Mouse (Mus musculus) layer of hippocampus, postnatal 25 days (tissue): Measurements from ENCODE around the gene Txnrd2. TPM values are rescaled to one million over a fixed set of nuclear protein-coding genes. Genes with fewer than 3 reads are reported as not detected.

Experiments
- DNase-seq, 2 experiments: peaks; one replicate each; pipeline ENCODE4 v3.0.0; 2022; ENCODE audit warnings: mixed read lengths in 2 of 2, low spot score in 1 of 2; ENCODE audit errors: extremely low spot score in 1 of 2
- total RNA-seq, 2 experiments: library from RNA; stranded (reverse); gene quantifications; 2 replicates each; pipeline ENCODE4 v1.2.3; 2021

Txnrd2 gene
- total RNA-seq, 2 experiments from 2014 or later: 19.1 to 21.8 TPM

GRCm38 (mm10) chr16:18392469-18393426 lies 33.4 kb upstream of the Txnrd2 start:
- DNase-seq: peak; percentile 46 to 49

GRCm38 (mm10) chr16:18393595-18393994 lies 32.6 kb upstream of the Txnrd2 start:
- DNase-seq: no peak

- no peak for DNase-seq
Observed at GRCm38 (mm10) chr16:18394056-18394455, 32.1 kb upstream of the Txnrd2 start.

GRCm38 (mm10) chr16:18394777-18395619 lies 31.2 kb upstream of the Txnrd2 start:
- DNase-seq: no peak

- DNase-seq: no peak
Observed at GRCm38 (mm10) chr16:18395620-18396036, 30.6 kb upstream of the Txnrd2 start.

- no peak for DNase-seq
Observed at GRCm38 (mm10) chr16:18396201-18396600, 30.0 kb upstream of the Txnrd2 start.

GRCm38 (mm10) chr16:18396791-18397621 lies 29.2 kb upstream of the Txnrd2 start:
- no peak for DNase-seq

- DNase-seq: no peak
Observed at GRCm38 (mm10) chr16:18400028-18400427, 26.2 kb upstream of the Txnrd2 start.

GRCm38 (mm10) chr16:18400472-18401216 lies 25.5 kb upstream of the Txnrd2 start:
- no peak for DNase-seq

- no peak for DNase-seq
Observed at GRCm38 (mm10) chr16:18403285-18403684, 22.9 kb upstream of the Txnrd2 start.

- DNase-seq: no peak
Observed at GRCm38 (mm10) chr16:18405091-18405854, 20.9 kb upstream of the Txnrd2 start.

- DNase-seq: no peak
Observed at GRCm38 (mm10) chr16:18405876-18406275, 20.3 kb upstream of the Txnrd2 start.

GRCm38 (mm10) chr16:18406293-18406692 lies 19.9 kb upstream of the Txnrd2 start:
- peak in 1 of 2 experiments; percentile 67 for DNase-seq

GRCm38 (mm10) chr16:18407912-18408311 lies 18.3 kb upstream of the Txnrd2 start:
- no peak for DNase-seq

GRCm38 (mm10) chr16:18409776-18410175 lies 16.4 kb upstream of the Txnrd2 start:
- no peak for DNase-seq

GRCm38 (mm10) chr16:18410418-18410817 lies 15.8 kb upstream of the Txnrd2 start:
- no peak for DNase-seq

- DNase-seq: no peak
Observed at GRCm38 (mm10) chr16:18411026-18411649, 15.0 kb upstream of the Txnrd2 start.

GRCm38 (mm10) chr16:18411802-18412476 lies 14.2 kb upstream of the Txnrd2 start:
- DNase-seq: no peak
